Mouse (Mus musculus) heart, postnatal 14 days (tissue): Measurements from ENCODE around the gene Cd2ap. TPM values are rescaled to one million over a fixed set of nuclear protein-coding genes. Genes with fewer than 3 reads are reported as not detected.
"Not testable (repeated sequence)": the region's sequence is repeated elsewhere in the genome, so short reads cannot be mapped to it uniquely, and the experiment has no call there.

Source experiments
- DNase-seq, 2 experiments: peaks; one replicate each; pipeline ENCODE4 v3.0.0; 2021 to 2022
- intact Hi-C: fragments of 180-260 bp; cut with DNase I; formaldehyde crosslinking; loops from one replicate; pipeline ENCODE4 v1.15.1; 2025
- long read RNA-seq, 2 experiments: library from polyadenylated mRNA; stranded (forward); transcript quantifications; one replicate each; pipeline ENCODE4 v2.0.0; 2021
- total RNA-seq, 2 experiments: library from RNA; stranded (reverse); gene quantifications; 2 replicates each; pipeline ENCODE4 v1.2.3; 2021

Gene Cd2ap
- total RNA-seq, result 10 to 100 TPM; 30.7 to 32.7 TPM
- long read RNA-seq, experiment 1, full-length matches to known transcripts, result 10 of 21 reads
- long read RNA-seq, experiment 1, partial matches to known transcripts, result 8 of 21 reads
- long read RNA-seq, experiment 1, other reads (novel, unspliced or antisense), result 3 of 21 reads
- long read RNA-seq, experiment 2, full-length matches to known transcripts, result 10 of 16 reads
- long read RNA-seq, experiment 2, partial matches to known transcripts, result 4 of 16 reads
- long read RNA-seq, experiment 2, other reads (novel, unspliced or antisense), result 2 of 16 reads

DNA sequence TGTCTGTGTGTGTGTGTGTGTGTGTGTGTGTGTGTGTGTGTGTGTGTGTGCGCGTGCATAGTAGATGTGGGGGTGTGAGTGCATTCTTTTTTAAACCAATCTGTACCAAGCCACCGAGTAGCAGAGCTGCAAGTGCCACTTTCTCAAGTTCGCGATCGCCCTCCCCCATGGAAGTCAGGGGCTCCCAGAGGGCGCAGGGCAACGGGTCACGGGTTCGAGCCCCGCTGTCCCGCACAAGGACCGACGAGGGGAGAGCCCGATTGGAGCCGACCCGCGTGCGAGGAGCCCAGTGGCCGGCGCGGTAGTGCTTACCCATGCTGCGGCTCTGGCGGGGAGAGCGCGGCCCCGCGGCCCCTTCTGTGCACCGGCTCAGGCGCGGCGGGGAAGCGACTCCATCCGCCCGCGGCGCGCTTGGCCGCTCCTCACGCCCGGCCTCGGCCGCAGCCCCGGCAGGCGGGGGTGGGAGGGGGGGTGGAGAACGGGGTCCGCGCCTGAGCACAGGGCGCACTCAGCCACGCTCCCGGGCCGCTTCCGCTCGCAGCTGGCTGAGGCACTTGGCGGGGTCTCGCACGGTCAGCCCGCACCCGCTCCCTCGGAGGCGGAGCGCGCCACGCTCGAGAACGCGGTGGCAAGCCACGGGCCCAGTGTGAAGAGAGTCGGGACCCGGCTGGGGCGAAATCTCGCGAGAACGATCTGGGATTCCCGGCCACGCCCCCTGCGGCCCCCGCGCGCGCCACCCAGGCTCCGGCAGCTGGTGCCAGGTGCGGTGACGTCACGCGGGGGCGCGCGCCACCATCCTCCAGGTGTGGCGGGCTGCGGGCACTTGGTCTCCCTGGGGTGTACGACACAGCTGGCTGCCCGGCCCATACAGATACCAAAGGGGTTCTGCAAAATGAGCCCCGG, at the start of gene Cd2ap:
Gene Cd2ap (minus strand): TSS at position 665 of the 903 bp plus-strand sequence.
- intact Hi-C loops, result loop anchor here (5.0 kb wide), 2 partner anchors 59 to 66 kb away; no protein-coding TSS in a partner anchor
- peak; percentile 99 for DNase-seq

DNA sequence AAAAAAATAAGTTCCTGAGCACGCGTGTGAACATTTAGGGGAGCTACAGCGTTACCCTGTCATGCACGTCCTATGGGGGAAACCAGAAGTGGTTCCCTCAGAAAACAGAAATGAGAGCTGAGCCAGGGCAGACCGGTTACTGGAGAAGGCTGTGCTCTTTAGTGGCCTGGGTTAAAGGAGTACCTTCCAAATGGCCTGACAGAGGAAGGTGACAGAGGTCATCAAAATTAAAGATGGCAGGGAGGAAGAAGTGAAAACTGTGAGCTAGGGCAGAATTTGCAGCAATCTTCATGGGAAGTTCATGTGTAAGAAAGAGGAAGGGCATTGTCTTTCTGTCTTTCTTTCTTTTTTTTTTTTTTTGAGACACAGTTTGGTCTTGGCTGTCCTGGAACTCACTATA, 48.3 kb upstream of the Cd2ap start:
- intact Hi-C loops, result no loop called here
- no peak for DNase-seq

- intact Hi-C loops, result no loop called here
- no peak for DNase-seq
These were observed 42.3 kb upstream of the Cd2ap start for GRCm38 (mm10) chr17:42918810-42919209.

DNA sequence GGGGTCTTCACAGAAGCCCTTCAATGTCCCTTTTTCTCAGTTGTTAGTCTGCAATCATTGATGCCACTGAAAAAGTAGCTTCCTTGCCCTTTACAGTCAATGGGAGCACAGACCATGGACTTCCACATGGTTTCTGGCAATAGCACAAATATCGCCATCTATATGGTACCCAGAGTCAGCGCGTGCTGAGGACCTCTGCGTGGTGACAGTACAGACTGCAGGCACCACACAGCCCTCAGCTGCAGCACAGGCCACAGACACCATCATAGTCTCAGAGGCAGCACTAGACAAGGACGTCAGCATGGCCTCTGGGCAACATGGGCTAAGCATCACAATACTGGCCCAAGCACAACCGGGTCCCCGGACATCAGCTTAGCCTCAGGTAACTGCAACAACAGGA, 38.3 kb upstream of the Cd2ap start:
- intact Hi-C loops, result no loop called here
- DNase-seq, result no peak

DNA sequence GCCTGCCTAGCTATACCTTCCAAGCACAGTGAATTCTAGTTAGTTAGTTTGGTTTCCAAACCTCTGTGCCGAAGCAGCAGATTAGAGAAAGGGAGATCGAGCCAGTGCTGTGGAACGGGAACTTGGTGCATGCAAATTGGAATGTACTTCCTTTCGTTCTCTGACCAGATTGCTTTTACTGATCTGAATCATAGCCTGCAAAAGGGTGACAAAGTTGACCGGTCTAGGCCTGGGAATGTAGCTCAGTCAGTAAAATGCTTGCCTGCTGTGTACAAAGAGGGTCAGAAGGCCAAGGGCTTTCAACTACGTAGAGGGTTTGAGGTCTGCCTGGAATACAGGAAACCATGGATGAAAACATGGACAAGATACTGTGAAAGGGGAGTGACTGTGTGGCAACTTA, 35.7 kb upstream of the Cd2ap start:
- intact Hi-C loops, result no loop called here
- no peak for DNase-seq

DNA sequence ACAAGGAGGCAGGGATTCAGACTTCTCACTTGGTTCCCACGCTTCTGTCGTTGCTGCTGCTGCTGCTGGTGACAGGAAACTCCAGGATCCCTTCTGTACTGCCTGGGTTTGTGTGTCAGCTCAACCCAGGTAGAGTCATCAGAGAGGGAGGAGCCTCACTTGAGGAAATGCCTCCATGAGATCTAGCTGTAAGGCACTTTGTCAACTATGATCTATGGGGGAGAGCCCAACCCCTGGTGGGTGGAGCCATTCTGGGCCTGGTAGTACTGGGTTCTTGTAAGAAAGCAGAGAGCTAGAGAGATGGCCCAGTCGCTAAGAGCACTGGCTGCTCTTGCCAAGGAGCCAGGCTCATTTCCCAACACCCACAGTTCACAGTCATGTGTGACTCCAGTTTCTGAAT, 34.0 kb upstream of the Cd2ap start:
- intact Hi-C loops, result no loop called here
- no peak for DNase-seq

- intact Hi-C loops, result no loop called here
- DNase-seq, result no peak
These were observed 32.9 kb upstream of the Cd2ap start for GRCm38 (mm10) chr17:42909376-42909775.

- no peak for DNase-seq
- intact Hi-C loops, result no loop called here
These were observed 32.4 kb upstream of the Cd2ap start for GRCm38 (mm10) chr17:42908744-42909370.

DNA sequence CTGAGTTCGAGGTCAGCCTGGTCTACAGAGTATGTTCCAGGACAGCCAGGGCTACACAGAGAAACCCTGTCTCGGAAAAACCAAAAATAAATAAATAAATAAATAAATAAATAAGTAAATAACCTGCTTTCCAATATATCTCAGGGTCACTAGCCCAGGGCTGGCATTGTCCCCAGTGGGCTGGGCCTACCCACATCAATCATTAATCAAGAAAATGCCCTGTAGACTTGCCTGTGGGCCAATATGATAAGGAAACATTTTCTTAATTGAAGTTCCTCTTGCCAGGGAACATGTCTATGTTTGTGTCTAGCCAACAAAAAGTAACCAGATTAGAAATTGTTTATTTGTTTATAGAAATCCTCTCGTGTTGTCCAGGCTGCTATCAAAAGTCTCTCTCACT, 31.7 kb upstream of the Cd2ap start:
- DNase-seq, result no peak
- intact Hi-C loops, result no loop called here

- intact Hi-C loops, result not testable (repeated sequence)
These were observed 30.0 kb upstream of the Cd2ap start for GRCm38 (mm10) chr17:42906456-42906855.

DNA sequence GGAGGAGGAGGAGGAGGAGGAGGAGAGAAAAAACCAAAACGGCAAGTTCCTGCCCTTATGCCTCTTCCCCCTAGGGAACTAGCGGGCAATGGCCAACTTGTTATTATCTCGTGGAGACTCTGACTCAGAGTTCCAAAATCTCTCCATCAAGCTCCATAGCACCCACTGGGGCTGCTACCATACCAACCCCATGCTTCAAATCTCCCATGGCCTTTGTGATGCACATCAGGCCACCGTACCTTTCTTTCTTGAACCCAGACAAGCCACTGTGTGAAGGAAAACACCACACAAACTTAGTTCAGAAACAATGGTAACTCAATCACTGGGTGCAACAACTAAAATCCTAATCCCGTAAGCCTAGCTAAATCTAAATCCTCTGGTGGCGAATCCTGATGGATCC, 29.5 kb upstream of the Cd2ap start:
- intact Hi-C loops, result no loop called here
- no peak for DNase-seq

More at GRCm38 (mm10) chr17:42906456-42906855, 30.0 kb upstream of the Cd2ap start:
- DNase-seq, result not testable (repeated sequence)

DNA sequence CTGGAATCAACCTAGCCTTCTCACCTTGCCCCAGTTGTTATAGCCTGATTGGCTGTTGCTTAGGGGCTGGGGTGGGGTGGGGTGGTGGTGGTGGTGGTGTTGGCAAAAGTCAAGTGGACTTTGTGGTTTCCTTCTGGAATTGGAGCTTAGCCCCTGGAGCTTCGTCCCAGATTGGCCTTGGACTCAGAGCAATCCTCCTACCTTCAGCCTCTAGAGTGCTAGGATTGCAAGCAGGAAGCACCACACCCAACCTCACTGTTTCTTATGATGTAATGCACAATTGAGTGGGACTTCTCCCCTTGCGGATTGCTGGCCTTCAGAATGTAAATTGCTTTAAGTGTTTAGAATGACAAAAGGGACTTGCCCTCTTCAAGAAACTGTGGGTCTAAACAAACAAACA, 24.3 kb upstream of the Cd2ap start:
- no peak for DNase-seq
- intact Hi-C loops, result no loop called here

DNA sequence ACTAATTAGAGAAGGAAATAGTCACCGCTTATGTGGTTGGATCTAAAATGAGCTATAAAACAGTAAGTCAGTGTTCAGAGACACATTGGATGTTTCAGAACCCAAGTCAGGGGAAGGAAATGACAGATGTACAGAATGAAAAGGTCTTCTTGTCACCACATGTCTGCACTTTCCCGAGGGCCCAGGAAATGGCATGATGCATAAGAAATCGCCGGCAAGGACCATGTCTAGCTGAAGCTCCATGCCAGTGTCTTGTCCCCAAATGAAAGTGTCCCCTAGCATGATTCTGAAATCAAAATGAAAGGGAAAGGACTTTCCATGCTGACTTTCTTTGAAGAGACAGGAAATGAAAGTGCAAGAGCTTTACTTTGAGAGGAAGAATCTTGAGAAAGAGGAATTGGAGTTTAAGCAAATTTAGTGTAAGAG, 10.8 kb upstream of the Cd2ap start:
- no peak for DNase-seq
- intact Hi-C loops, result no loop called here

DNA sequence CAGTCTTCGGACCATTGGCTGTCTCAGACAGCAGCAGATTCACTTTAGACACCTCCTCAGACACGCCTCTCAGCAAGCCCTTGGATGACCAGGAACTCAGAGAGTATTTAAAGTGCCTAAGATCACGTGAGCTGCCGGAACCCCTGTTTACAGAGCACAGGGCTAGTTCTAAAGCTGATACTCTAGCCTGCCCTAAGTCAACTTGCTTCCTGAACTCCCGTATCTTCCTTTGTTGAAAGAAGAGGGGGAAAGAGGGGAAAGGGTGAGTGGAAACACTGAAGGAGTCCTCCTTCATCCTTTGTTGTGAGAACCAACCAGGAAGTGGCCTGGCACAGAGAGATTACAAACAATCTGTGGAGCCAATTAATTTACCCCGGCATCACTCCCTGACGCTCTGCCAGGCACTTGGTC, 8.6 kb upstream of the Cd2ap start:
- intact Hi-C loops, result no loop called here
- DNase-seq, result no peak

- DNase-seq, result no peak
- intact Hi-C loops, result no loop called here
These were observed 7.9 kb upstream of the Cd2ap start for GRCm38 (mm10) chr17:42884382-42884781.

GRCm38 (mm10) chr17:42883769-42884168, 7.3 kb upstream of the Cd2ap start:
- intact Hi-C loops, result no loop called here
- no peak for DNase-seq

- intact Hi-C loops, result no loop called here
- no peak for DNase-seq
These were observed 6.8 kb upstream of the Cd2ap start for GRCm38 (mm10) chr17:42883315-42883714.

DNA sequence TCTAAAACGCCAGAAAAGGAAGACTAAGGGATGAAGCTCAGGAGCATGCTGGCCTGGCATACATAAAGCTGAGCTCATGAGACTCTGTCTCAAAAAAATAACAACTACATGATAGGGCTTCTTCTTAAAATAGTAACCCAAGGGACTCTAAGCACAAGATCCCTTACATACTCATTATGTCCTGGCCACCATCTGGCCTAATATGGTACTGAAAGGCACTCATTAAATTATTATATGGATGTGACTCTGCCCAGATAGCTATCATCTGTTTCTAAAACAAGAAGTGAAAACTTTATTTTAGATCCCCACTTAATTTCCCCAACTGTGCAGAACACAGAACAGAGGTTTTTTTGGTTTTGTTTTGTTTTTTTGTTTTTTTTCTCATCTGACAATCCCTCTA, 6.4 kb upstream of the Cd2ap start:
- no peak for DNase-seq
- intact Hi-C loops, result no loop called here

DNA sequence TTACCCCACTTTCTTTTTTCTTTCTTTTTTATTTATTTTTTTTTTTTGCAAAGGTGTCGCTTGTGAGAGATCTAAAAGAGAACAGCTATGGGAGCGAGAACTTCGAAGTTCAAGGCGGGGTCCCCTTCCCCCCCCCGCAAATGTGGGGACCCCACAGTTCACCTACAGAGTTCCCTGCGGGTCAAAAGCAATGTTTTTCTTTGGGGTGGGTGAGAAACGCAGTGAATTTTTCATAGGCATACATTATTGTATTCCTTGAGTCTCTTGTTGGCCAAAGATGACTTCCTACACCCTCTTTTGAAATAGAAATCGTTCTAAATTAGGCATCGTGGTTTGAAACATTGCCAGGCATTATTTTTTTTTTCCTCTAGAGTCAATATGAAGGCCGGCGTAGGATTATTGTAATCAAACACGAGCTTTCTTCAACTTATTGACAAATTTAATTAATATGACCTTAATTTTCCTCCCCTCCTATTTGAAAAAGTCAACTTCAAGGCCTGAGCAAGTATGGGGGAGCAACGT, 500 bp upstream of the Cd2ap start:
- intact Hi-C loops, result loop anchor here (5.0 kb wide), 2 partner anchors 60 to 65 kb away; no protein-coding TSS in a partner anchor
- DNase-seq, result no peak

- intact Hi-C loops, result loop anchor here (5.0 kb wide), 2 partner anchors 58 to 67 kb away; no protein-coding TSS in a partner anchor
- peak; percentile 35 to 45 for DNase-seq
These were observed 879 bp downstream of the Cd2ap start for GRCm38 (mm10) chr17:42875571-42876000.

GRCm38 (mm10) chr17:42875015-42875414, 1.4 kb downstream of the Cd2ap start:
- DNase-seq, result no peak
- intact Hi-C loops, result loop anchor here (5.0 kb wide), 2 partner anchors 58 to 67 kb away; no protein-coding TSS in a partner anchor
